Comparison of ENCODE assay signal across 15 mouse cellular contexts in the genomic region with DNA sequence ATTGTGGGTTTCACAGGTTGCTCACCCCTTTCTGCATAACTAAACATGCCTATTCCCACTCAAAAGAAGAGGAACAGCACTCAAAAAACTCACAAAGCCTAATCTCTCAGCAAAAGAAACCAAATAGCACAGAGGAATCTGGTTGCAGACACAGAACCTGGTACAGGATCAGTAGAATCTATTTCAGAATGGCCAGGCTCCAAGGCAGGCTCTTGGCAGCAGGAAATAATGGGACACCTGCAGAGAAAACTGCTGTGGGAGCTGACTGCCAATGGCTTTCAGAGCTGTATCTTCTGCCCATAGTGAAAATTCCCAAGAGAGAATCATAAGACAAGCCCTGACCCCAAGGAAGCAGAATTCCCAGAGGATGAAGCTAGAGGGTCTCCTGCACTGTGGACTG.
DNase-seq lines count a peak whose midpoint lies in the region; ATAC-seq lines count a peak whose summit lies in the region.
"Had no signal": no experiment of that assay in that cellular context is flagged by ENCODE, and none has a peak within 500 bp of the region (broad histone marks: within the 10 kb centered on the region; RNA-seq: fewer than 3 reads in every experiment).

No protein-coding gene starts in this region.

- H3K4me1 ChIP-seq in embryonic facial prominence, embryonic 15.5 days, result 0 out of 2 replicates have a peak, but pooled peaks cover 6% of the 10 kb centered on the region
- H3K4me1 ChIP-seq in embryonic facial prominence, embryonic 10.5 days, result peaks cover 19% of the 10 kb centered on the region
- H3K4me1 ChIP-seq in heart, embryonic 15.5 days (replicated peaks), result peaks cover 4% of the 10 kb centered on the region; the same call in 1 of the 2 replicates
- H3K4me1 ChIP-seq: hindbrain, embryonic 15.5 days; liver, embryonic 15.5 days; stomach, embryonic 15.5 days had no signal

- H3K9me3 ChIP-seq in embryonic facial prominence, embryonic 15.5 days (replicated peaks), result no peaks in the 10 kb centered on the region
- H3K9me3 ChIP-seq in embryonic facial prominence, embryonic 10.5 days, result peaks cover 6% of the 10 kb centered on the region; the same call in 1 of the 2 replicates
- H3K9me3 ChIP-seq in heart, embryonic 15.5 days (replicated peaks), result no peaks in the 10 kb centered on the region
- H3K9me3 ChIP-seq: embryonic facial prominence, embryonic 13.5 days; hindbrain, embryonic 15.5 days; liver, embryonic 15.5 days; stomach, embryonic 15.5 days had no signal

- no peak overlapping the region for H3K27ac ChIP-seq in embryonic facial prominence, embryonic 15.5 days (replicated peaks)
- H3K27ac ChIP-seq in embryonic facial prominence, embryonic 10.5 days (replicated peaks), result no peak overlapping the region
- peak overlapping the region; percentile 51; the same call in 1 of the 2 replicates for H3K27ac ChIP-seq in heart, embryonic 15.5 days
- H3K27ac ChIP-seq: embryonic facial prominence, embryonic 13.5 days; hindbrain, embryonic 15.5 days; liver, embryonic 15.5 days; neural tube, embryonic 12.5 days; stomach, embryonic 15.5 days had no signal

- no peak overlapping the region for H3K4me2 ChIP-seq in embryonic facial prominence, embryonic 15.5 days (replicated peaks)
- H3K4me2 ChIP-seq in heart, embryonic 15.5 days, result no peak overlapping the region
- H3K4me2 ChIP-seq: embryonic facial prominence, embryonic 13.5 days; hindbrain, embryonic 15.5 days; liver, embryonic 15.5 days; neural tube, embryonic 12.5 days; stomach, embryonic 15.5 days had no signal

- intact Hi-C loops in heart, postnatal 36 days (cut with DNase I), result loop anchor here (5.0 kb wide), 1 partner anchor 237 kb away; no protein-coding TSS in a partner anchor

- no peaks in the 10 kb centered on the region for H3K27me3 ChIP-seq in embryonic facial prominence, embryonic 15.5 days
- peaks cover 17% of the 10 kb centered on the region; the same call in 1 of the 2 replicates for H3K27me3 ChIP-seq in embryonic facial prominence, embryonic 10.5 days (replicated peaks; ENCODE audit: low read depth, poor library complexity, severe bottlenecking)
- H3K27me3 ChIP-seq in heart, embryonic 15.5 days, result no peaks in the 10 kb centered on the region
- H3K27me3 ChIP-seq: embryonic facial prominence, embryonic 13.5 days; liver, embryonic 15.5 days; stomach, embryonic 15.5 days had no signal

- H3K9ac ChIP-seq in embryonic facial prominence, embryonic 15.5 days, result no peak overlapping the region
- no peak overlapping the region for H3K9ac ChIP-seq in heart, embryonic 15.5 days
- H3K9ac ChIP-seq: embryonic facial prominence, embryonic 13.5 days; hindbrain, embryonic 15.5 days; liver, embryonic 15.5 days; neural tube, embryonic 12.5 days; stomach, embryonic 15.5 days had no signal

- no peaks in the 10 kb centered on the region for H3K36me3 ChIP-seq in embryonic facial prominence, embryonic 15.5 days
- H3K36me3 ChIP-seq in embryonic facial prominence, embryonic 10.5 days (replicated peaks), result no peaks in the 10 kb centered on the region
- no peaks in the 10 kb centered on the region for H3K36me3 ChIP-seq in heart, embryonic 15.5 days
- H3K36me3 ChIP-seq: embryonic facial prominence, embryonic 13.5 days; hindbrain, embryonic 15.5 days; liver, embryonic 15.5 days; neural tube, embryonic 12.5 days; stomach, embryonic 15.5 days had no signal

- ATAC-seq in embryonic facial prominence, embryonic 15.5 days (ENCODE audit: insufficient number of reproducible peaks, low FRiP score, low TSS enrichment, low read depth), result 0 out of 2 replicates have a peak, but pooled peaks have one; percentile 19
- no peak for ATAC-seq in heart, embryonic 15.5 days (replicated peaks; ENCODE audit: insufficient number of reproducible peaks, insufficient read depth, low FRiP score, low read depth)
- ATAC-seq: intestine, postnatal 0 days had no signal

- no peak for DNase-seq in embryonic facial prominence, embryonic 10.5 days (ENCODE audit: low spot score)
- DNase-seq in heart, postnatal 36 days, result no peak
- DNase-seq in cerebellum, adult 18-20 months, result peak; percentile 54 to 55
- peak; percentile 53 to 65 for DNase-seq in cerebellum, postnatal 36 days
- no peak for DNase-seq in embryo, embryonic 10.5 days (ENCODE audit: low spot score)
- DNase-seq in neural tube, embryonic 10.5 days (ENCODE audit: extremely low spot score, low spot score), result no peak
- DNase-seq: thymus, adult 2 months had no signal

- no peak overlapping the region for H3K4me3 ChIP-seq in embryonic facial prominence, embryonic 15.5 days (replicated peaks)
- H3K4me3 ChIP-seq in embryonic facial prominence, embryonic 10.5 days, result no peak overlapping the region
- no peak overlapping the region for H3K4me3 ChIP-seq in heart, embryonic 15.5 days
- H3K4me3 ChIP-seq: embryonic facial prominence, embryonic 13.5 days; hindbrain, embryonic 15.5 days; liver, embryonic 15.5 days; neural tube, embryonic 12.5 days; stomach, embryonic 15.5 days had no signal

Comparison
In these comparisons a context has a peak if more than half of its experiments do, and no peak if none do; other contexts are left out.
1. DNase-seq: peak in cerebellum, adult 18-20 months (2 of 2) and cerebellum, postnatal 36 days (2 of 2); none in embryonic facial prominence, embryonic 10.5 days (single experiment), heart, postnatal 36 days (0 of 2), embryo, embryonic 10.5 days (single experiment) and neural tube, embryonic 10.5 days (single experiment).